In genomic region chr6:97144359-97144758, GRCm38 (mm10) we compare ENCODE assay signal across 11 mouse cellular contexts. TPM values are rescaled to one million over a fixed set of nuclear protein-coding genes. Genes with fewer than 3 reads are reported as not detected.
DNase-seq lines count a peak whose midpoint lies in the region; ATAC-seq and TF ChIP-seq lines count a peak whose summit lies in the region.
"Had no signal": no experiment of that assay in that cellular context is flagged by ENCODE, and none has a peak within 500 bp of the region (broad histone marks: within the 10 kb centered on the region; RNA-seq: fewer than 3 reads in every experiment).

No protein-coding gene starts in this region.

- no peak for TF ChIP-seq CTCF in gastrocnemius, adult 2 months (IDR thresholded peaks at IDR 0.05)
- no peak for TF ChIP-seq CTCF in lung, adult 2 months (IDR thresholded peaks at IDR 0.05; ENCODE audit: insufficient read depth, low read length)

- H3K4me2 ChIP-seq in liver, embryonic 11.5 days = no peak overlapping the region
- H3K4me2 ChIP-seq: liver, embryonic 15.5 days had no signal

- peaks cover 3% of the 10 kb centered on the region; the same call in 1 of the 2 replicates for H3K36me3 ChIP-seq in liver, embryonic 11.5 days (ENCODE audit: control insufficient read depth, insufficient read depth, low read length)
- H3K36me3 ChIP-seq: liver, embryonic 15.5 days had no signal

- peaks cover 5% of the 10 kb centered on the region for H3K4me1 ChIP-seq in brown adipose tissue, adult 24 weeks (ENCODE audit: control insufficient read depth, insufficient read depth, insufficient read length, low read length)
- peaks cover 12% of the 10 kb centered on the region for H3K4me1 ChIP-seq in lung, adult 2 months (ENCODE audit: control insufficient read depth, insufficient read depth, low read length)
- H3K4me1 ChIP-seq in liver, embryonic 11.5 days (replicated peaks; ENCODE audit: control insufficient read depth, insufficient read depth, low read length) = peaks cover 7% of the 10 kb centered on the region

- peak overlapping the region; percentile 7; the same call in 1 of the 2 replicates for H3K4me3 ChIP-seq in gastrocnemius, adult 2 months
- H3K4me3 ChIP-seq in brown adipose tissue, adult 24 weeks (ENCODE audit: insufficient read depth, low read depth, low read length) = no peak overlapping the region
- H3K4me3 ChIP-seq in lung, adult 2 months (replicated peaks; ENCODE audit: extremely low read depth, low read depth, low read length) = no peak overlapping the region
- no peak overlapping the region for H3K4me3 ChIP-seq in liver, embryonic 11.5 days (ENCODE audit: low read depth, low read length)
- H3K4me3 ChIP-seq: liver, embryonic 15.5 days had no signal

- H3K27me3 ChIP-seq in liver, embryonic 11.5 days (replicated peaks; ENCODE audit: control insufficient read depth, insufficient read depth, low read length) = no peaks in the 10 kb centered on the region
- H3K27me3 ChIP-seq: liver, embryonic 15.5 days had no signal

- no peak overlapping the region for H3K9ac ChIP-seq in liver, embryonic 11.5 days (ENCODE audit: low read depth, low read length)
- H3K9ac ChIP-seq: liver, embryonic 15.5 days had no signal

- H3K27ac ChIP-seq in gastrocnemius, adult 2 months = peak overlapping the region; percentile 61
- H3K27ac ChIP-seq in brown adipose tissue, adult 24 weeks (replicated peaks; ENCODE audit: low read depth, low read length) = 0 out of 2 replicates have a peak overlapping the region, but pooled peaks have one; percentile 17
- no peak overlapping the region; the same call in 1 of the 2 replicates for H3K27ac ChIP-seq in liver, embryonic 11.5 days (ENCODE audit: low read depth, low read length)
- H3K27ac ChIP-seq: liver, embryonic 15.5 days had no signal

- ATAC-seq in liver, embryonic 11.5 days (replicated peaks; ENCODE audit: low FRiP score) = no peak
- ATAC-seq: inflammation-experienced regulatory T-cells, adult 6 months had no signal

- intact Hi-C loops in gastrocnemius, adult 2 months (cut with DNase I) = loop anchor here (10.0 kb wide), 1 partner anchor 380 kb away; no protein-coding TSS in a partner anchor
- intact Hi-C loops in heart, postnatal 25 days (cut with DNase I) = no loop called here

- WGBS in lung, adult 2 months = 33% methylated on average over 7 of the region's 7 CpGs
- WGBS in liver, embryonic 11.5 days = 46% methylated on average over 7 of the region's 7 CpGs

- no peak for TF ChIP-seq POLR2A in lung, adult 2 months (IDR thresholded peaks at IDR 0.05; ENCODE audit: borderline replicate concordance, extremely low read depth, low read depth, low read length)

- no peaks in the 10 kb centered on the region for H3K9me3 ChIP-seq in liver, embryonic 11.5 days (ENCODE audit: control insufficient read depth, low read length)
- H3K9me3 ChIP-seq: liver, embryonic 15.5 days had no signal

- DNase-seq in gastrocnemius, adult 2 months = peak; percentile 40
- DNase-seq in gastrocnemius, postnatal 10 days = no peak
- DNase-seq in heart, postnatal 25 days (ENCODE audit: low spot score) = peak; percentile 8
- peak; percentile 28 for DNase-seq in lung, adult 2 months
- DNase-seq in cerebellum, postnatal 4 days (ENCODE audit: low spot score in 2 of 2) = no peak
- DNase-seq in liver, embryonic 11.5 days (ENCODE audit: low spot score) = no peak
- no peak for DNase-seq in cerebellum, postnatal 36 days
- DNase-seq: right cerebral cortex, adult 18-20 months had no signal

RNA-seq across cellular contexts. Expression of gene Eogt, which starts 4.6 kb away (rescaled TPM):
- 1 to 10 TPM; 4.2 to 5.4 TPM for total RNA-seq in gastrocnemius, adult 2 months (2021)
- total RNA-seq in gastrocnemius, postnatal 10 days (2021) = 1 to 10 TPM; 4.9 to 8.1 TPM
- 5.2 and 6.3 TPM in 2 replicates for polyA plus RNA-seq in brown adipose tissue, adult 24 weeks (2012; ENCODE audit: insufficient read depth, insufficient read length, missing spikeins)
- total RNA-seq in heart, postnatal 25 days (2021) = 10 to 100 TPM; 13.3 to 14.8 TPM
- 19.9 and 34.7 TPM in 2 replicates for polyA plus RNA-seq in lung, adult 2 months (2012; rRNA removed)
- polyA plus RNA-seq in liver, embryonic 11.5 days (2014; fragmentation: Nextera tagmentation; extraction: Ambion mirVana) = 4.9 and 5.6 TPM in 2 replicates

RNA-seq across cellular contexts. Expression of gene Tmf1, which starts 34.6 kb away (rescaled TPM):
- total RNA-seq in gastrocnemius, adult 2 months (2021) = 10 to 100 TPM; 46.7 to 50.5 TPM
- total RNA-seq in gastrocnemius, postnatal 10 days (2021) = 10 to 100 TPM; 27.6 to 32.0 TPM
- 16.7 and 30.3 TPM in 2 replicates for polyA plus RNA-seq in brown adipose tissue, adult 24 weeks (2012; ENCODE audit: insufficient read depth, insufficient read length, missing spikeins)
- 10 to 100 TPM; 33.3 to 36.4 TPM for total RNA-seq in heart, postnatal 25 days (2021)
- polyA plus RNA-seq in lung, adult 2 months (2012; rRNA removed) = 3.1 and 3.8 TPM in 2 replicates
- 21.1 and 21.8 TPM in 2 replicates for polyA plus RNA-seq in liver, embryonic 11.5 days (2014; fragmentation: Nextera tagmentation; extraction: Ambion mirVana)

Comparison
In these comparisons a context has a peak if more than half of its experiments do, and no peak if none do; other contexts are left out.
1. DNase-seq: peak in gastrocnemius, adult 2 months (single experiment), heart, postnatal 25 days (single experiment) and lung, adult 2 months (single experiment); none in gastrocnemius, postnatal 10 days (single experiment), cerebellum, postnatal 4 days (0 of 2), liver, embryonic 11.5 days (single experiment) and cerebellum, postnatal 36 days (0 of 2).